Mouse (Mus musculus): ENCODE results near the gene Myo1b.

DNA sequence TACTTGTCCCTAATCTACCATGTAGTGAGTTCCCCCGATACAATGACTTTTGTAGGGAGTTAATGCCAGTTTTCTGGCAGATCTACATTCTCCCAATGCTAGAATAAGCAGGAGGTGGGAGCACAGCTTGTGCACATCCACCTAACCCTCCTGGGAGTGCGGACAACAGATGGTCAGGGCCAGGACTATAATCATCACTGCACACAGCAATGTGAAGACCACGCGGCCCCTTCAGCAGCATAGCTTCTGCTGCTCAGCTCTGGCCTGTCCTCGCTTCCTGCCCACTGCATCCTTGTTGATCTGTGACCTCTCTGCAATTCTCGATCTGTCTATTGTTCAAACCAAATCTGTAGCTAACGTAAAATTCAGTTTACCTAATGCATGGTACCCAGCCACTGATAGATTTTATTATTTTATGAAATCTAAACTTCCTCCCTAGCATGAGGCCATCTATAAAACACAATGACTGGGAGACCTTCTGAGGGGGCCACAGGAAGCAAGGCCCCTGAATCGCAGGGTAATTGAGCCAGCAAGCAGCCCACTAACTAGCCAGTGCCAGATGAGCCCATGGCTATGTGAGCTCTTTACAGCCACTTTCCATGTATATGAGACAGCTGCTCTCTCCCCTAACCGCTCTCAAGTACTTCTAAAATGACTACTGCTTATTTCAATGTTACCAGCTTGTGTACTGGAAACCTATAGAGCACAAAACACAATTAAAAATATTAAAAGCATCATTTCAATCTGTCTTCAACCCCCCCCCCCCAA is 27.6 kb downstream of the Myo1b start:
- TF ChIP-seq TCF12 (IDR thresholded peaks at IDR 0.05; ENCODE audit: low read depth, low read length) (no peak), ZMIZ1 (IDR thresholded peaks at IDR 0.05; ENCODE audit: low read depth, low read length) (no peak), ZNF384 (IDR thresholded peaks at IDR 0.05; ENCODE audit: low read depth, low read length) (no peak)

Measured in CH12.LX (cell line).